Mouse (Mus musculus): ENCODE results near the gene Dync1i1.

DNA sequence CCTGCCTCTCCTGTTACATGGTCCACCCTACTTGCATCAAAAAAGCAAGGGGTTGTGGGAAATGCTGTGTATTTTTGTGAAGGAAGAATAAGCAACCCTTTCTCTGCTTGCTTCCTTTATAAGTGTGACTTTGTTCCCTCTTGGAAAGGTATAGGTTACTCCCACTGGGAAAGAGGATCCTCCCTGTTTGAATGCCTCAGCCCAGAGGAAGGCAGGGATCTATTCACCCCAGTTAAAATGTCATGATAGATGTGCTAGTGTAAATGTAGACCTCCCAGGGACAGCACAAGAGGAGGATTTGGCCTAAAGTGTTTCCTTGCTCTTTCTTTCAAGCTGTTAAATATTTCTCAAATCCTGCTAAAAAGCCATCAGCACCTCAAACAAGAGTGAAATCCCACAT, 9.0 kb downstream of the Dync1i1 start:
- no peak for TF ChIP-seq CTCF (IDR thresholded peaks at IDR 0.05)
- TF ChIP-seq POLR2A (IDR thresholded peaks at IDR 0.05; ENCODE audit: insufficient read depth, low read depth, low read length) = no peak
- TF ChIP-seq EP300 (IDR thresholded peaks at IDR 0.05; ENCODE audit: insufficient read depth, low read depth, low read length) = no peak
